Mouse (Mus musculus) lung, postnatal 0 days (tissue): ENCODE data around the gene Stard3. TPM values are rescaled to one million over a fixed set of nuclear protein-coding genes. Genes with fewer than 3 reads are reported as not detected.

ENCODE experiments used
- ATAC-seq: fragments of 200-750 bp; cut with Nextera tagmentation; 2 replicates; pipeline ENCODE4 v1.8.0; 2017; ENCODE audit warnings: moderate library complexity
- DNase-seq: peaks from one replicate; pipeline ENCODE4 v3.0.0-alpha.2; 2016; ENCODE audit warnings: low spot score
- H3K27ac ChIP-seq: fragments of 300-500 bp; sonication (generic); 2 replicates; pipeline ENCODE4 v1.5.1; 2014; ENCODE audit warnings: antibody characterized with exemption, mild to moderate bottlenecking, low read length, mixed read lengths
- H3K27me3 ChIP-seq: fragments of 300-500 bp; sonication (generic); replicated peaks from 2 replicates; pipeline ENCODE4 v1.6.1; 2014; ENCODE audit warnings: low read length, mixed read lengths; ENCODE audit not compliant: insufficient read depth
- H3K36me3 ChIP-seq: fragments of 300-500 bp; sonication (generic); 2 replicates; pipeline ENCODE4 v1.6.1; 2014; ENCODE audit warnings: low read length, mixed read lengths; ENCODE audit not compliant: insufficient read depth
- H3K4me1 ChIP-seq: fragments of 300-500 bp; sonication (generic); 2 replicates; pipeline ENCODE4 v1.6.1; 2014; ENCODE audit warnings: antibody characterized with exemption, low read depth, low read length, mixed read lengths; ENCODE audit not compliant: insufficient read depth
- H3K4me2 ChIP-seq: fragments of 300-500 bp; sonication (generic); replicated peaks from 2 replicates; pipeline ENCODE4 v1.6.1; 2014; ENCODE audit warnings: low read depth, mild to moderate bottlenecking, low read length, moderate library complexity, mixed read lengths
- H3K4me3 ChIP-seq: fragments of 300-500 bp; sonication (generic); 2 replicates; pipeline ENCODE4 v1.5.1; 2014; ENCODE audit warnings: low read depth, low read length
- H3K9ac ChIP-seq: fragments of 300-500 bp; sonication (generic); replicated peaks from 2 replicates; pipeline ENCODE4 v1.6.1; 2014; ENCODE audit warnings: low read depth, mild to moderate bottlenecking
- H3K9me3 ChIP-seq: fragments of 300-500 bp; sonication (generic); 2 replicates; pipeline ENCODE4 v1.6.1; 2016; ENCODE audit warnings: low read length, mixed read lengths
- CTCF ChIP-seq: IDR thresholded peaks from 2 replicates; pipeline ENCODE4 v1.5.1; 2016; ENCODE audit warnings: antibody characterized with exemption, mild to moderate bottlenecking
- EP300 ChIP-seq: IDR thresholded peaks from 2 replicates; pipeline ENCODE4 v1.6.1; 2016; ENCODE audit warnings: antibody characterized with exemption, mild to moderate bottlenecking, control low read depth
- WGBS: fragments of 180-500 bp; shearing (Covaris S2); extraction: QIAGEN DNeasy Blood & Tissue Kit; methylation state at CpG from one replicate; pipeline ENCODE4 v1.1.7; 2014; 5-methylcytosine and 5-hydroxymethylcytosine counted together
- polyA plus RNA-seq: library from polyadenylated mRNA; unstranded; fragments of >200 nt; fragmentation: Nextera tagmentation; extraction: Ambion mirVana; gene quantifications from 2 replicates; pipeline ENCODE4 v1.2.1, GENCODE M21; 2015

The Stard3 gene
- polyA plus RNA-seq, 1 experiment from 2014 or later = 73.1 TPM

GRCm38 (mm10) chr11:98338507-98338961, 19.6 kb upstream of the Stard3 start:
- DNase-seq = peak; percentile 43
- Histone ChIP-seq H3K4me3 (peak overlapping the region; percentile 50), H3K36me3 (no peaks in the 10 kb centered on the region), H3K27me3 (peaks cover 66% of the 10 kb centered on the region), H3K27ac (no peak overlapping the region), H3K4me1 (peaks cover 6% of the 10 kb centered on the region; the same call in 1 of the 2 replicates), H3K4me2 (peak overlapping the region; percentile 97), H3K9me3 (no peaks in the 10 kb centered on the region), H3K9ac (no peak overlapping the region)
- TF ChIP-seq EP300 (no peak), CTCF (no peak)
- WGBS = 5% methylated on average over 32 of the region's 57 CpGs
- no peak for ATAC-seq

GRCm38 (mm10) chr11:98339071-98339501, 19.1 kb upstream of the Stard3 start:
- DNase-seq (no peak), ATAC-seq (no peak)
- H3K4me3 ChIP-seq = peak overlapping the region; percentile 50
- H3K27ac ChIP-seq = no peak overlapping the region
- no peaks in the 10 kb centered on the region for H3K9me3 ChIP-seq
- peaks cover 61% of the 10 kb centered on the region for H3K27me3 ChIP-seq
- WGBS = 1% methylated on average over 19 of the region's 19 CpGs
- no peaks in the 10 kb centered on the region for H3K36me3 ChIP-seq
- H3K4me1 ChIP-seq = peaks cover 6% of the 10 kb centered on the region; the same call in 1 of the 2 replicates
- H3K9ac ChIP-seq = no peak overlapping the region
- TF ChIP-seq EP300 = no peak
- TF ChIP-seq CTCF = no peak
- H3K4me2 ChIP-seq = peak overlapping the region; percentile 97

- Histone ChIP-seq H3K4me1 (peaks cover 6% of the 10 kb centered on the region; the same call in 1 of the 2 replicates), H3K9ac (no peak overlapping the region), H3K36me3 (no peaks in the 10 kb centered on the region), H3K27ac (no peak overlapping the region), H3K4me2 (peak overlapping the region; percentile 97; the same call in 1 of the 2 replicates), H3K4me3 (peak overlapping the region; percentile 50; the same call in 1 of the 2 replicates), H3K9me3 (no peaks in the 10 kb centered on the region), H3K27me3 (peaks cover 54% of the 10 kb centered on the region)
- WGBS = 22% methylated on average over 11 of the region's 11 CpGs
- ATAC-seq = no peak
- DNase-seq = no peak
- TF ChIP-seq EP300 = no peak
- TF ChIP-seq CTCF = no peak
These were observed 18.4 kb upstream of the Stard3 start for GRCm38 (mm10) chr11:98339679-98340287.

- H3K9ac ChIP-seq = no peak overlapping the region
- no peak for ATAC-seq
- WGBS = 12% methylated on average over 2 of the region's 4 CpGs
- H3K9me3 ChIP-seq = no peaks in the 10 kb centered on the region
- H3K4me2 ChIP-seq = no peak overlapping the region
- peaks cover 45% of the 10 kb centered on the region for H3K27me3 ChIP-seq
- peaks cover 6% of the 10 kb centered on the region; the same call in 1 of the 2 replicates for H3K4me1 ChIP-seq
- H3K4me3 ChIP-seq = no peak overlapping the region
- no peak for DNase-seq
- H3K36me3 ChIP-seq = no peaks in the 10 kb centered on the region
- TF ChIP-seq EP300 (no peak), CTCF (no peak)
- no peak overlapping the region for H3K27ac ChIP-seq
These were observed 17.6 kb upstream of the Stard3 start for GRCm38 (mm10) chr11:98340597-98340996.

GRCm38 (mm10) chr11:98341174-98341573, 17.0 kb upstream of the Stard3 start:
- WGBS = 61% methylated on average over 4 of the region's 4 CpGs
- Histone ChIP-seq H3K36me3 (no peaks in the 10 kb centered on the region), H3K9ac (no peak overlapping the region), H3K27ac (no peak overlapping the region), H3K4me3 (no peak overlapping the region), H3K9me3 (no peaks in the 10 kb centered on the region), H3K4me2 (no peak overlapping the region), H3K27me3 (peaks cover 40% of the 10 kb centered on the region), H3K4me1 (peaks cover 6% of the 10 kb centered on the region; the same call in 1 of the 2 replicates)
- DNase-seq (no peak), ATAC-seq (no peak)
- TF ChIP-seq EP300 = no peak
- TF ChIP-seq CTCF = no peak

- H3K9ac ChIP-seq = no peak overlapping the region
- ATAC-seq (peak; percentile 59), DNase-seq (peak; percentile 87)
- H3K27me3 ChIP-seq = peaks cover 29% of the 10 kb centered on the region
- H3K36me3 ChIP-seq = no peaks in the 10 kb centered on the region
- 2% methylated on average over 29 of the region's 29 CpGs for WGBS
- H3K4me2 ChIP-seq = peak overlapping the region; percentile 57
- H3K4me3 ChIP-seq = peak overlapping the region; percentile 21
- peaks cover 6% of the 10 kb centered on the region; the same call in 1 of the 2 replicates for H3K4me1 ChIP-seq
- H3K27ac ChIP-seq = no peak overlapping the region
- H3K9me3 ChIP-seq = no peaks in the 10 kb centered on the region
- TF ChIP-seq EP300 (no peak), CTCF (peak; percentile 100)
These were observed 15.9 kb upstream of the Stard3 start for GRCm38 (mm10) chr11:98342000-98342945.
